Mouse (Mus musculus) kidney, adult 2 months (tissue): ENCODE measurements around the gene Smarcb1.

Source experiments
- CTCF ChIP-seq: fragments of 200-500 bp; conservative IDR thresholded peaks from 2 replicates; pipeline ENCODE4 v1.5.1; 2011; ENCODE audit warnings: low read depth, mild to moderate bottlenecking, control low read depth, low read length, moderate library complexity, mixed read lengths; ENCODE audit not compliant: insufficient read depth, insufficient read length
- POLR2A ChIP-seq: fragments of 200-500 bp; IDR thresholded peaks from one replicate; pipeline ENCODE4 v1.6.1; 2011; ENCODE audit warnings: low read depth, low read length, control low read depth

DNA sequence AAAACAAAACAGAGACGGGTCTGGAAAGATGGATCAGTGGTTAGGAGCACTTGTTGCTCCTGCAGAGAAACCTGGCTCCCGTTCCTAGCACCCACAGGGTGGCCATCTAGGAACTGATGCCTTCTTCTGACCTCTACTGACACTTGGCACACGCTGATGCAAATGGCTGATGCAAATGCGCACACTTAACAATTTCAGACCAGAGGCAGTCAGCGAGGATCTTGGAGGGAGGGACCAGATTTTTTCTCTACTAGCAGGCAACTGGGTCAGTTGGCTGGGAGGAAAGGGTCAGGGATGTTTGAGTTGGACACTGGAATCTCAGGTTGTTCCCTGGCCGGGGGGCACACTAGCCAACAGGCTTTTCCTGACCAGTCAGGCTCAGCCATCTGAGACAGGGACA is 11.5 kb upstream of the Smarcb1 start, which contains the start of gene Chchd10:
- TF ChIP-seq CTCF, result no peak
- TF ChIP-seq POLR2A, result no peak
